Mouse (Mus musculus) C2C12 (cell line): ENCODE results near the gene Rnf222.

Source experiments
- CTCF ChIP-seq: IDR thresholded peaks from one replicate; pipeline ENCODE4 v1.5.1; 2011; ENCODE audit not compliant: control insufficient read depth, insufficient read depth, insufficient read length
- FOSL1 ChIP-seq: IDR thresholded peaks from one replicate; pipeline ENCODE4 v1.8.0; 2011; ENCODE audit warnings: mild to moderate bottlenecking, low read length; ENCODE audit not compliant: poor library complexity, insufficient read depth, severe bottlenecking
- MYOG ChIP-seq: IDR thresholded peaks from one replicate; pipeline ENCODE4 v1.6.1; 2011; ENCODE audit not compliant: control insufficient read depth, insufficient read length; ENCODE audit errors: extremely low read depth
- USF1 ChIP-seq: IDR thresholded peaks from one replicate; pipeline ENCODE4 v1.6.1; 2011; ENCODE audit warnings: low read depth, mild to moderate bottlenecking, control low read depth, moderate library complexity

DNA sequence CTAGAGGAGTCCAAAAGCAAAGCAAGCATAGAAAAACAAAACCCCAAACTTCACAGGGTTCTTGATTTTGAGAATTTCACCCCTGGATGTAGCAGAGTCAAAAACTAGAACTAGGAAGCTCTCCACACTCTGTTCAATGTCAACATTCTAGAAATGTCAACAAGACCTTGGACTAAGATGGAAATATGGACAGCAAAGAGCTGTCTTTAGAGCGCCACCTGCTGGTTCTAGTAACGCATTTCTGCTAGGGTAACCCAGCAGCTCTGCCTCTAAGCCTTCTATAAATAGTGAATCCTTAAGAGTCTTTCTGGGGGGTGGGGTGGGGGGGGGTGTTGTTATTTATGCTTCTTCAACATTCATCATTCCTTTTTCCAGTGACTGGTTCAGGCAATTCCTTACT, 13.5 kb upstream of the Rnf222 start:
- TF ChIP-seq CTCF, result no peak
- TF ChIP-seq MYOG, result no peak
- no peak for TF ChIP-seq FOSL1
- no peak for TF ChIP-seq USF1
